Mouse (Mus musculus) kidney, embryonic 14.5 days (tissue): ENCODE data around the gene H3f3b. TPM values are rescaled to one million over a fixed set of nuclear protein-coding genes. Genes with fewer than 3 reads are reported as not detected.

Experiments used
- ATAC-seq: fragments of 200-750 bp; cut with Nextera tagmentation; 2 replicates; pipeline ENCODE4 v1.8.0; 2017; ENCODE audit warnings: moderate number of reproducible peaks, mild to moderate bottlenecking, moderate TSS enrichment, moderate library complexity; ENCODE audit not compliant: low FRiP score, low TSS enrichment
- H3K27ac ChIP-seq: fragments of 300-500 bp; sonication (generic); 2 replicates; pipeline ENCODE4 v1.5.1; 2014; ENCODE audit warnings: low read depth, mild to moderate bottlenecking, low read length, moderate library complexity, mixed read lengths
- H3K27me3 ChIP-seq: fragments of 300-500 bp; sonication (generic); 2 replicates; pipeline ENCODE4 v1.6.1; 2014; ENCODE audit warnings: mild to moderate bottlenecking, low read length; ENCODE audit not compliant: control insufficient read depth, insufficient read depth
- H3K36me3 ChIP-seq: fragments of 300-500 bp; sonication (generic); 2 replicates; pipeline ENCODE4 v1.6.1; 2014; ENCODE audit warnings: low read length, mixed read lengths; ENCODE audit not compliant: control insufficient read depth, insufficient read depth
- H3K4me1 ChIP-seq: fragments of 300-500 bp; sonication (generic); 2 replicates; pipeline ENCODE4 v1.6.1; 2014; ENCODE audit warnings: low read length, mixed read lengths; ENCODE audit not compliant: control insufficient read depth, insufficient read depth
- H3K4me2 ChIP-seq: fragments of 300-500 bp; sonication (generic); replicated peaks from 2 replicates; pipeline ENCODE4 v1.6.1; 2014; ENCODE audit warnings: low read depth, mild to moderate bottlenecking, low read length
- H3K4me3 ChIP-seq: fragments of 300-500 bp; sonication (generic); 2 replicates; pipeline ENCODE4 v1.5.1; 2014; ENCODE audit warnings: mild to moderate bottlenecking, low read length
- H3K9ac ChIP-seq: fragments of 300-500 bp; sonication (generic); 2 replicates; pipeline ENCODE4 v1.6.1; 2014; ENCODE audit warnings: low read depth, mild to moderate bottlenecking, low read length, moderate library complexity
- H3K9me3 ChIP-seq: fragments of 300-500 bp; sonication (generic); 2 replicates; pipeline ENCODE4 v1.6.1; 2016; ENCODE audit warnings: low read length; ENCODE audit not compliant: control insufficient read depth
- WGBS: fragments of 180-500 bp; shearing (Covaris S2); extraction: QIAGEN DNeasy Blood & Tissue Kit; methylation state at CpG from one replicate; pipeline ENCODE4 v1.1.7; 2014; 5-methylcytosine and 5-hydroxymethylcytosine counted together
- polyA plus RNA-seq: library from polyadenylated mRNA; unstranded; fragments of >200 nt; fragmentation: Nextera tagmentation; extraction: Ambion mirVana; gene quantifications from 2 replicates; pipeline ENCODE4 v1.2.1, GENCODE M21; 2014

H3f3b gene
- polyA plus RNA-seq, 1 experiment from 2014 or later = 1,881 TPM

- Histone ChIP-seq H3K4me2 (no peak overlapping the region), H3K4me1 (no peaks in the 10 kb centered on the region), H3K4me3 (no peak overlapping the region), H3K9me3 (no peaks in the 10 kb centered on the region), H3K9ac (no peak overlapping the region), H3K27ac (no peak overlapping the region), H3K27me3 (no peaks in the 10 kb centered on the region), H3K36me3 (peaks cover 96% of the 10 kb centered on the region)
- 94% methylated on average over 11 of the region's 11 CpGs for WGBS
- no peak for ATAC-seq
These were observed 28.1 kb upstream of the H3f3b start for GRCm38 (mm10) chr11:116055873-116056272.

GRCm38 (mm10) chr11:116053510-116054229 is 25.9 kb upstream of the H3f3b start:
- Histone ChIP-seq H3K36me3 (peaks cover 97% of the 10 kb centered on the region), H3K27ac (no peak overlapping the region), H3K9ac (no peak overlapping the region), H3K4me2 (no peak overlapping the region), H3K4me3 (no peak overlapping the region), H3K9me3 (no peaks in the 10 kb centered on the region), H3K27me3 (no peaks in the 10 kb centered on the region), H3K4me1 (no peaks in the 10 kb centered on the region)
- 95% methylated on average over 9 of the region's 9 CpGs for WGBS
- no peak for ATAC-seq

- no peak overlapping the region; the same call in 1 of the 2 replicates for H3K4me3 ChIP-seq
- no peak for ATAC-seq
- no peaks in the 10 kb centered on the region for H3K27me3 ChIP-seq
- no peak overlapping the region for H3K4me2 ChIP-seq
- no peak overlapping the region for H3K27ac ChIP-seq
- no peaks in the 10 kb centered on the region for H3K4me1 ChIP-seq
- no peak overlapping the region for H3K9ac ChIP-seq
- H3K9me3 ChIP-seq = no peaks in the 10 kb centered on the region
- 77% methylated on average over 4 of the region's 4 CpGs for whole genome bisulfite sequencing
- peaks cover 94% of the 10 kb centered on the region for H3K36me3 ChIP-seq
These were observed 22.4 kb upstream of the H3f3b start for GRCm38 (mm10) chr11:116050196-116050595.

- Histone ChIP-seq H3K9ac (no peak overlapping the region), H3K4me3 (no peak overlapping the region), H3K4me1 (no peaks in the 10 kb centered on the region), H3K9me3 (no peaks in the 10 kb centered on the region), H3K4me2 (no peak overlapping the region), H3K27ac (no peak overlapping the region), H3K36me3 (peaks cover 94% of the 10 kb centered on the region), H3K27me3 (no peaks in the 10 kb centered on the region)
- no peak for ATAC-seq
- 76% methylated on average over 2 of the region's 2 CpGs for WGBS
These were observed 21.8 kb upstream of the H3f3b start for GRCm38 (mm10) chr11:116049610-116050009.

GRCm38 (mm10) chr11:116045173-116045572 is 17.4 kb upstream of the H3f3b start:
- no peak for ATAC-seq
- Histone ChIP-seq H3K4me2 (no peak overlapping the region), H3K27ac (no peak overlapping the region), H3K4me3 (no peak overlapping the region), H3K27me3 (no peaks in the 10 kb centered on the region), H3K9me3 (no peaks in the 10 kb centered on the region), H3K4me1 (no peaks in the 10 kb centered on the region), H3K36me3 (peaks cover 68% of the 10 kb centered on the region), H3K9ac (no peak overlapping the region)
- WGBS = 96% methylated on average over 6 of the region's 6 CpGs

- Histone ChIP-seq H3K27me3 (no peaks in the 10 kb centered on the region), H3K4me1 (no peaks in the 10 kb centered on the region), H3K4me3 (no peak overlapping the region), H3K9ac (no peak overlapping the region), H3K27ac (no peak overlapping the region), H3K9me3 (no peaks in the 10 kb centered on the region), H3K4me2 (no peak overlapping the region), H3K36me3 (peaks cover 62% of the 10 kb centered on the region)
- ATAC-seq = no peak
- WGBS = 95% methylated on average over 1 of the region's 1 CpGs
These were observed 15.5 kb upstream of the H3f3b start for GRCm38 (mm10) chr11:116043286-116043685.

- ATAC-seq = 0 out of 2 replicates have a peak, but pooled peaks have one; percentile 64
- no peaks in the 10 kb centered on the region for H3K27me3 ChIP-seq
- H3K36me3 ChIP-seq = peaks cover 57% of the 10 kb centered on the region
- no peaks in the 10 kb centered on the region for H3K4me1 ChIP-seq
- H3K27ac ChIP-seq = no peak overlapping the region
- no peaks in the 10 kb centered on the region for H3K9me3 ChIP-seq
- H3K9ac ChIP-seq = no peak overlapping the region
- H3K4me2 ChIP-seq = no peak overlapping the region
- WGBS = 26% methylated on average over 5 of the region's 5 CpGs
- H3K4me3 ChIP-seq = no peak overlapping the region
These were observed 14.8 kb upstream of the H3f3b start for GRCm38 (mm10) chr11:116042372-116043138.

GRCm38 (mm10) chr11:116041833-116042232 is 14.1 kb upstream of the H3f3b start:
- WGBS = 100% methylated on average over 2 of the region's 2 CpGs
- Histone ChIP-seq H3K27me3 (no peaks in the 10 kb centered on the region), H3K4me1 (no peaks in the 10 kb centered on the region), H3K9ac (no peak overlapping the region), H3K9me3 (no peaks in the 10 kb centered on the region), H3K27ac (no peak overlapping the region), H3K4me2 (no peak overlapping the region), H3K4me3 (no peak overlapping the region), H3K36me3 (peaks cover 50% of the 10 kb centered on the region)
- ATAC-seq = no peak

GRCm38 (mm10) chr11:116040593-116040992 is 12.8 kb upstream of the H3f3b start:
- H3K27ac ChIP-seq = no peak overlapping the region
- no peak overlapping the region for H3K4me3 ChIP-seq
- no peak overlapping the region for H3K4me2 ChIP-seq
- 88% methylated on average over 6 of the region's 6 CpGs for WGBS
- no peaks in the 10 kb centered on the region for H3K27me3 ChIP-seq
- H3K36me3 ChIP-seq = peaks cover 40% of the 10 kb centered on the region
- H3K4me1 ChIP-seq = no peaks in the 10 kb centered on the region
- no peaks in the 10 kb centered on the region for H3K9me3 ChIP-seq
- no peak overlapping the region for H3K9ac ChIP-seq
- ATAC-seq = no peak
